Mouse (Mus musculus): ENCODE data around the gene Ldha.
"Not testable (repeated sequence)": the region's sequence is repeated elsewhere in the genome, so short reads cannot be mapped to it uniquely, and the experiment has no call there.

Ldha gene

GRCm38 (mm10) chr7:46840787-46841525, at the start of gene Ldha:
Gene Ldha, plus strand, starts transcription at chr7:46841475.
- no peak for DNase-seq (ENCODE audit: low read depth in 2 of 2, low spot score in 2 of 2)

DNA sequence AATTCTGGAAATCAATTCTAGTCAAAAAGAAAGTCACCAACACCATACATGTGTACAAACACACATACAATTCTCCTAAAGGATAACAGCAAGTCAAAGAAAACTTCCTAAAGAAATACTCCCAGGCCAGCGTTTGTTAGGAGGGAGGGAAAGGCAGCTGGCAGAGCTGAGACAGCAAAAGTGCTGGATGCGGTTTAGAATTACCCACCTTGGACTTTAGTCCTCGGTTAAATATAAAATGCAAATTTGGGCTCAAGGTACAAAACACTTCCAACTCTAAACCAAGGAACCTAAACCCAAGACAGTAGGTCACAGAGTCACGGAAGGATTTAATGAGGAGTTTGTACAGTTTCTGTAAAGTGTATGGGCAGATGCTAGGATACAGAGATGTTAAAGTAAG, 47.4 kb upstream of the Ldha start:
- no peak for DNase-seq (ENCODE audit: low read depth in 2 of 2, low spot score in 2 of 2)

- peak; percentile 97 to 99 for DNase-seq (ENCODE audit: low read depth in 2 of 2, low spot score in 2 of 2)
These were observed 45.7 kb upstream of the Ldha start, which contains the start of the genes Hps5 and Gtf2h1 for GRCm38 (mm10) chr7:46795287-46796205. Gene Hps5, minus strand, starts transcription at chr7:46796064. Gene Gtf2h1, plus strand, starts transcription at chr7:46796103.

DNA sequence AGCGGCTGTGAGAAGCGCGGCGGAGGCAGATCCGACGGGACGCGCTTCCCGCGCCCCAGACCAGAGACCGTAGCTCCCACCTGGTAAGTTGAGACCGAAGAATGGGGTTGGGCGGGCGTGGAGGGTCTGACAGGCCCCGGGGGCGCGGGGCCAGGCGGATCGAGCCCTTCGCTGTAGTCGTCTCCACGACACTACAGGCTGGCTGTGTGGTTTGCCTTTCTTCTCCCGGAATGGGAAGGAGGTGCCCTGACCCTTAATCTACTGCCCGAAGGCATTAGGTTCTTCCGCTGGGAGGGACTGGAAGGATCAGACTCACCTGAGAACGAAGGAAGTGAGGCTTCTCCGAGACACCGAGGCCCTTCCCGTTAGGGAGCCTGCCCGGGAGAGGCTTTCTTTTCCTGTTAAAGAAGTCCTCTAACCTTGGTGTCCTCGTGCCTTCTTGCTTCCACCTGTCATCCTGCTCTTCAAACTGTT, 45.0 kb upstream of the Ldha start:
- no peak for DNase-seq (ENCODE audit: low read depth in 2 of 2, low spot score in 2 of 2)

DNA sequence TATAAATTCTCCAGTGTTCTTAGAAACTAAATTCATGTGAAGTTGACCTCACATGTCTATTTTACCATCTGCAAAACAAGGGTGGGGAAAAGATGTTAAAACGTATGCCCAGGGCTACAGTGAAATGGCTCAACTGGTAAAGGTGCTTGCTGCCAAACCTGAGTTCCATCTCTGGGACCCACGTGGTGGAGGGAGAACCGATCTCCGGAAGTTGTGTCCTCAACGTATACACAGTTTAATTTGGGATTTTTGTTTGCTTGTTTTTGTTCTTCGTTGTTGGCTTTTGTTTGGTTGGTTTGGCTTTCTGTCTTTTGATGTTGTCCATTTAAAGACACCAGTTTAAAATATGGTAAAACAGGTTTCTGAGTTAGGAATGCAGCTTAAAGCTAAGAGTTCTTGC, 44.5 kb upstream of the Ldha start:
- no peak for DNase-seq (ENCODE audit: low read depth in 2 of 2, low spot score in 2 of 2)

DNA sequence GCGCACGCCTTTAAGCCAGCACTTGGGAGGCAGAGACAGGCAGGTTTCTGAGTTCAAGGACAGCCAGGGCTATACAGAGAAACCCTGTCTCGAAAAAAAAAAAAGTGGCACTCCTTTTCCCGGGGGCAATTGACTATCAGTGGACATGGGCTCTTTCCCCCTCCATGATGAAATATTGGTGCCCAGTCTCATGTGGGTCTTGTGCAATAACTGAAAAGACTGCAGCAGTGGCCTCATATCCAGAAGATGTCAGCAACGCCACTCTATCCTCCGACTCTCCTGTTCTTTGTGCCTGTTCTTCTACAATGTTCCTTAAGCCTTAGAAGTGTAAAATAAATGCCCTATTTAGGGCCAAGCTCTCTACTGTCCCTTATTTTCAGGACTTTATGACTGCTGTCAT, 30.9 kb upstream of the Ldha start:
- no peak for DNase-seq (ENCODE audit: low read depth in 2 of 2, low spot score in 2 of 2)

GRCm38 (mm10) chr7:46814012-46814411, 27.3 kb upstream of the Ldha start:
- DNase-seq (ENCODE audit: low read depth in 2 of 2, low spot score in 2 of 2): no peak

DNA sequence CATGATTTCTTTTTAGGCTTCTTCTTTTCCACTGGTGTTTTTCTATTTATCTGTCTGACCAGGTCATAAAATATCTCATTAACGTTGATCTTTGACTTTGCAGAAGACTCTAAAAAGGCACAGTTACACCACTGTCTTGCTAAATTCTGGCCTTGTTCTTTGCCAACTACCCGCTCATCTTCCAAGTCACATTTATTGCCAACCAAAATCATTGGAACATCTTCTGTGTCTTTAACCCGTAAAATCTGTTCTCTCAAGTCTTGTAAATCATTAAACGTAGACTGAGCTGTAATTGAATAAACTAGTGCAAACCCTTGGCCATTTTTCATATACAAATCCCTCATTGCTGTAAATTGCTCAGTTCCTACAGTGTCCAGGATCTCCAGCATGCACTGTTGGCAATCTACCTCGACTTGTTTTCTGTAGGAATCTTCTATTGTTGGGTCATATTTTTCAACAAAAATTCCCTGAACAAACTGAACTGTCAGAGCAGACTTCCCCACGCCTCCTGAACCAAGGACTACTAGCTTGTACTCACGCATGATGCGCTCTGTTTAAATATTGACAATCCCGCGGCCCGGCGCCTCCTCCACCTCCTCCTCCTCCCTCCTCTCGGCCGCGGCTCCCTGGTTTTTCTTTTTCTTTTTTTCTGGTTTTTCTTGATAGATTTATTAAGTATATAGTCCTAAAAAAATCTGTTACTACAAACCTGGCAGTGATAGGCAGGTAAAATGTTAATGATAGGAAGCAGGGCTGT, 20.2 kb upstream of the Ldha start:
- not testable (repeated sequence) for DNase-seq (ENCODE audit: low read depth in 2 of 2, low spot score in 2 of 2)

- DNase-seq (ENCODE audit: low read depth in 2 of 2, low spot score in 2 of 2): no peak
These were observed 14.1 kb upstream of the Ldha start for GRCm38 (mm10) chr7:46827046-46827802.

DNA sequence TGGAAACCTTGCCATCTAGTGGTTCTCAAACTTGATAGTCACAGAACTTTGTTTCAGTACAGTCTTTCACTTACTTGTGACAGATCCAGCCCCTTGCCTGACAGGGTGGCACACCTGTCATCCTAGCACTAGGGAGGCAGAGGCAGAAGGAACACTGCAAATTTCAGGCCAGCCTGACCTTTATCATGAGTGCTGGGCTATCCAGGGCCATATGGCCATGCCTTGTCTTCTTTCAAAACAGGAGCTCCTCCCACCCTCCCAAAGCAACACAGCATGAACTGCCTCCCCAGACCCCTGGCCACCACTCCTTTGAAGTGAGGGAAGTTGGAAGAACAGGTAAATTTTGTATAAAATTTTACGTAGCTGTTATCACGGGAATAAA, 13.5 kb upstream of the Ldha start:
- DNase-seq (ENCODE audit: low read depth in 2 of 2, low spot score in 2 of 2): no peak

DNA sequence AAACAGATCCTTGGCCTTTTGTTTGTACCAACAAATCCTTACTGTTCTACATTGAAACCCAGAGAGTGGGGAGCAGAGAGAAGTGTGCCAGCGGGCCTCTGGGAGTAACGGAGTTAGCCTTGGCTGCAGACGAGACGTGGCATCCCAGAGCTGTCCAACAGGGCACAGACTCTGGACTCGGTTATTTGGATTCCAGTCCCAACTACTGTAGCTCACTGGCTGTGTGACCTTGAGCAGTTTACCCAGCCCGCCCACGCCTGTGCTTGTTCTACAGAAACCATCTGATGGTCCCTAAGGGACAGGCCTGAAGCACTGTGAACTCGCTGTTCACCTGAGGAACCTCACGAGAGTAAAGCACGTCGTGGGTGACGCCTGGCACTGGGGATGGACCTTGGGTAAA, 11.4 kb upstream of the Ldha start:
- DNase-seq (ENCODE audit: low read depth in 2 of 2, low spot score in 2 of 2): no peak

GRCm38 (mm10) chr7:46830799-46831590, 10.3 kb upstream of the Ldha start:
- no peak for DNase-seq (ENCODE audit: low read depth in 2 of 2, low spot score in 2 of 2)

GRCm38 (mm10) chr7:46831693-46832092, 9.6 kb upstream of the Ldha start:
- no peak for DNase-seq (ENCODE audit: low read depth in 2 of 2, low spot score in 2 of 2)

GRCm38 (mm10) chr7:46832112-46832810, 9.0 kb upstream of the Ldha start:
- not testable (repeated sequence) for DNase-seq (ENCODE audit: low read depth in 2 of 2, low spot score in 2 of 2)

GRCm38 (mm10) chr7:46833266-46833665, 8.0 kb upstream of the Ldha start:
- DNase-seq (ENCODE audit: low read depth in 2 of 2, low spot score in 2 of 2): peak; percentile 18 to 33

DNA sequence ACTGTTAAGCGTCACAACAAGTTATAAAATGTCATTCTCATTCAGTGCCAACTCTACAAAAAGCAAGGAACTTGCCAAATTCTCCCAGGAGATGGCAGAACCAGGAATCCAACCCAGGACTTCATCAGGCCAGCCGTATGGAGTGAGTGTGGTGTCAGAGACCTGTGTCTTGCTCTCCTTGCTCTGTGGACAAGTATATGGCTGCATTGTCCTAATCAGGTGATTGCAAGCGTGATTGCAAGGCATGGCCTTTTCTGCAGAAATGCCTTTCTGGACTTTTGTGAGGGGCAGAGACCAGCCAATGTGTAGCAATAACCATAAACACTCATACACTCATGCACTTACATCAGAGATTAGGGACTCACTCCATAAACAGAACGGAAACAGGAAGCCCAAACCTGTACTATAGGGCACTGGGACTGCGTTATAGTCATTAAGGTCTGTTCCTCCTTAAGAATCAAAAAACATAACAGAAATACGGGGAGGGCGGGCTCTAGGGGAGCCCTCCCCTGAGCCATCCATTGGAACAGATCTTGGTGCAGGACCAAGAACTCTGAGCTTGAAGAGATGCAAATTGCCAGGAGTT, 7.5 kb upstream of the Ldha start:
- no peak for DNase-seq (ENCODE audit: low read depth in 2 of 2, low spot score in 2 of 2)

DNA sequence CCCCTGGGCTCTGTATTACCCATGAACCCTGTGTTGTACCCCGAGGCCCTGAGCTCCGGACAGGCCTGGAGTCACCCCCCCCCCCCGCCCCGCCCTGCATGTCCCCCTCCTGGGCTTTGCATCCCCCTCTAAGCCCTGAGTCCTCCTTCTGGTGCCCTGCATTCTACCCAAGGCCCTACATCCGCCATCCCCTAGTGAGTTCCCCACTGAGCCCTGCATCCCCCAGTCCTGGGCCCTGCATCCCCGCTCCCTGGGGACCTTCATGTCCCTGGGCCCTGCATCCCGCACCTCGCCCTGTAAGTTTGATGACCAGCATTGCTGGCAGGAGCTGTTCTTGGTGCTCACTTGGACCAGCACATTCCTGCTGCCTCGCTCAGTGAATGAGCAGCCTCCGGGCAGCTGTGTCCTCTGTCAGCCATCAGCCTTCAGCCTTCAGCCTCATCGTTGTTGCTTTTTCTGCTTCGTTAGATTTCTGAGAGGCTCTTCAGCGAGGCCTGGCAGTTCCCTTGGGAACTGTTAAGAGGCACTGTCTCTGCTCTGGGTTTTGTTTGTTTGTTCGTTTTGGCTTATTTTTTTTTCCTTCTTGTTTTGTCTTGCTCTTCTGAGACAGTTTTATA, 6.2 kb upstream of the Ldha start:
- DNase-seq (ENCODE audit: low read depth in 2 of 2, low spot score in 2 of 2): no peak

GRCm38 (mm10) chr7:46836357-46836756, 4.9 kb upstream of the Ldha start:
- DNase-seq (ENCODE audit: low read depth in 2 of 2, low spot score in 2 of 2): no peak
